Mouse (Mus musculus) spleen, adult 2 months (tissue): ENCODE measurements around the gene Fbxo8.

Experiments
- CTCF ChIP-seq: fragments of 200-500 bp; IDR thresholded peaks from 2 replicates; pipeline ENCODE4 v1.5.1; 2011; ENCODE audit warnings: mild to moderate bottlenecking, inconsistent platforms; ENCODE audit not compliant: insufficient read depth, insufficient read length, insufficient replicate concordance; ENCODE audit errors: extremely low read depth
- POLR2A ChIP-seq: fragments of 200-500 bp; IDR thresholded peaks from 2 replicates; pipeline ENCODE4 v1.6.1; 2011; ENCODE audit warnings: low read depth, low read length, inconsistent platforms

DNA sequence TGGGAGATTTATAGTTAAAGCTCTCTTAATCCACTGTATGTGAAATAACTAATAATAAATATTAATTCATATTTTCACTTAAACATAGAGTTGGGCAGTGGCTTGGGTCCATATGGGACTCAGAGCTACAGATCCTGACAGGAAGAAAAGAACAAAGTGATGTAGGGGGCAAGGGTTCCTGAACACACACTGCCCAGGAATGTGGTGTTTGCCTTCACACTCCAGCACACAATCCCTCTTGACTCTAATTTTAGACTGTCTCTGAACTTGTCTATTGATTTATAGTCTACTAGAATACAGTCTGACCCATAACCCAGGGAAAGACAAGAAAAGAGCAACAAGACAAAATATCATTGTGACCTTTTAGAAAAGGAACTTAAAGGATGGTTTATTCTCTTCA, 49.0 kb upstream of the Fbxo8 start:
- TF ChIP-seq CTCF (no peak), POLR2A (no peak)
